Mouse (Mus musculus) testis, adult 2 months (tissue): ENCODE measurements around the gene Rptor.

Experiments
- CTCF ChIP-seq: fragments of 200-500 bp; IDR thresholded peaks from 2 replicates; pipeline ENCODE4 v1.5.1; 2012; ENCODE audit warnings: low read depth, mild to moderate bottlenecking, inconsistent platforms, low read length, moderate library complexity; ENCODE audit not compliant: control insufficient read depth, insufficient read depth, insufficient replicate concordance
- POLR2A ChIP-seq: fragments of 200-500 bp; IDR thresholded peaks from 2 replicates; pipeline ENCODE4 v1.6.1; 2012; ENCODE audit warnings: low read depth, mild to moderate bottlenecking, inconsistent platforms, low read length, moderate library complexity; ENCODE audit not compliant: control insufficient read depth

DNA sequence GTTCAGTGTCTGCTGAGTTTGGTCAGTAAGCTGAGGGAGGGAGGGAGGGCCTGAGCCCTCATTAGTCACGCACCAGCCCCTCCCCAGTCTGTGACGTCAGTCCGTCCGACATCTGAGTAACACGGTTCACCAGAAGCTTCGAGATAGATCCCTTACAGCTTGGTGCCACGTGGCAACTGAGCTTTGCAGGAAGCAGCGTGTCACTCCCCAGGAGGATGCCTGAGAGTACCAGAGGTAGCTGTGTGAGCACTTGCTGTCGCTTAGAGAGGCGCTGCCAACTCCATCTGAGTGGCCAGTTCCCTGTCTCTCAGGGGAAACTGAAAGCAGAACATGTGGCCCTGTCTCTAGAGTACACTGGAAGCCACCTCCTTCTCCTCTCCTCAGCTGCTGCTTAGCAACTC, 260.7 kb downstream of the Rptor start:
- no peak for TF ChIP-seq CTCF
- no peak for TF ChIP-seq POLR2A
